Mouse (Mus musculus): Measurements from ENCODE around the gene Baz2a.

GRCm38 (mm10) chr10:128142165-128142564, 50.8 kb downstream of the Baz2a start:
- no peak for TF ChIP-seq CTCF (IDR thresholded peaks at IDR 0.05; ENCODE audit: control insufficient read depth, insufficient read depth, insufficient replicate concordance, low read depth, low read length)
- TF ChIP-seq POLR2A (IDR thresholded peaks at IDR 0.05; ENCODE audit: control insufficient read depth, low read depth, low read length) = no peak
